Mouse (Mus musculus): ENCODE data around the gene Gpr83. TPM values are rescaled to one million over a fixed set of nuclear protein-coding genes. Genes with fewer than 3 reads are reported as not detected.
A peak's percentile ranks its signal among the peaks of the same experiment; 100 is the strongest.

The Gpr83 gene
- polyA plus RNA-seq, 1 experiment from 2014 or later: 0.26 TPM

DNA sequence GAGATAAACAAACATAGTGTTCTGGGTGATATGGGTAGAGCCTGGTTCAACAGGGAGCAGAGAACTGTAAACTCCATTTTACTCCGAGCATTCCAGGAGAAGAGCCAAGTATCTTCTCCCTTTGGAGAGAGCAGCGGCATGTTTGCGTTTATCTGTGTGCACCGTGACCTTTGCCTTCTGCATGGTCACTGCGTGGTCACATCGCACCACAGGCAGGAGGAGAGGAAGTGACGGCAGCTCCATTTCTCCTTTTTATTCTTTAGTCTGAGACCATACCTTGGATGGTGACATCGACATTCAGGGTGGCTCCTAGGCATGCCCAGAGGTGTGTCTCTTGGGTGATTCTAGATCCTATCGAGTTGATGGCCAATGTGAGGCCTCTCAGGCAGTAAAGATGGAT lies 33.4 kb downstream of the Gpr83 start:
- WGBS: 88% methylated on average over 9 of the region's 9 CpGs
- ATAC-seq (ENCODE audit: low FRiP score): no peak
- Histone ChIP-seq H3K9ac (ENCODE audit: low read length) (no peak overlapping the region), H3K4me3 (ENCODE audit: low read depth, low read length) (no peak overlapping the region), H3K4me1 (ENCODE audit: control insufficient read depth, insufficient read depth, low read length) (no peaks in the 10 kb centered on the region), H3K27ac (ENCODE audit: low read depth, low read length) (no peak overlapping the region), H3K9me3 (ENCODE audit: control insufficient read depth, low read length) (no peaks in the 10 kb centered on the region), H3K36me3 (ENCODE audit: control insufficient read depth, insufficient read depth, low read length) (no peaks in the 10 kb centered on the region), H3K4me2 (no peak overlapping the region), H3K27me3 (ENCODE audit: control insufficient read depth, insufficient read depth, low read length) (no peaks in the 10 kb centered on the region)
- no peak for DNase-seq (ENCODE audit: low spot score, missing footprints)

DNA sequence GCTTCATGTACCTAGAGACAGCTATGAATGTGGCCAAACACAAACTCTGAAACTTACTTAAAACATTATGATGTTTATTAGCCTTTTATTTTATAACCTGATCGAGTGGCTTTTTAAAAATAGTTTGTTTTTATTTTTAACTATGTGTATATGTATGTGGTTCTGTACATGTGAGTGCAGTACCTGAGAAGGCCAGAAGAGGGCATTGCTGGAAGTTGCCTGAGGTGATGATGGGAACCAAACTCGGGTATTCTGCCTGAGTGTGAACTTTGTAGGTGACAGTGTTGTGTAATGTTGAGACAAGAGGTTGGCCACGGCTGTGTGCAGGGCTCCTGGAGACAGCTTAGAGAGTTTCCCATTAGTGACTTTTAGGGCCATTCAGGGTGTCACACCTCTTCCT lies 34.6 kb downstream of the Gpr83 start:
- Histone ChIP-seq H3K4me3 (ENCODE audit: low read depth, low read length) (no peak overlapping the region), H3K36me3 (ENCODE audit: control insufficient read depth, insufficient read depth, low read length) (no peaks in the 10 kb centered on the region), H3K27ac (ENCODE audit: low read depth, low read length) (no peak overlapping the region), H3K4me2 (no peak overlapping the region), H3K9me3 (ENCODE audit: control insufficient read depth, low read length) (no peaks in the 10 kb centered on the region), H3K9ac (ENCODE audit: low read length) (no peak overlapping the region), H3K4me1 (ENCODE audit: control insufficient read depth, insufficient read depth, low read length) (no peaks in the 10 kb centered on the region), H3K27me3 (ENCODE audit: control insufficient read depth, insufficient read depth, low read length) (no peaks in the 10 kb centered on the region)
- DNase-seq (ENCODE audit: low spot score, missing footprints) (no peak), ATAC-seq (ENCODE audit: low FRiP score) (no peak)
- 80% methylated on average over 3 of the region's 3 CpGs for WGBS

DNA sequence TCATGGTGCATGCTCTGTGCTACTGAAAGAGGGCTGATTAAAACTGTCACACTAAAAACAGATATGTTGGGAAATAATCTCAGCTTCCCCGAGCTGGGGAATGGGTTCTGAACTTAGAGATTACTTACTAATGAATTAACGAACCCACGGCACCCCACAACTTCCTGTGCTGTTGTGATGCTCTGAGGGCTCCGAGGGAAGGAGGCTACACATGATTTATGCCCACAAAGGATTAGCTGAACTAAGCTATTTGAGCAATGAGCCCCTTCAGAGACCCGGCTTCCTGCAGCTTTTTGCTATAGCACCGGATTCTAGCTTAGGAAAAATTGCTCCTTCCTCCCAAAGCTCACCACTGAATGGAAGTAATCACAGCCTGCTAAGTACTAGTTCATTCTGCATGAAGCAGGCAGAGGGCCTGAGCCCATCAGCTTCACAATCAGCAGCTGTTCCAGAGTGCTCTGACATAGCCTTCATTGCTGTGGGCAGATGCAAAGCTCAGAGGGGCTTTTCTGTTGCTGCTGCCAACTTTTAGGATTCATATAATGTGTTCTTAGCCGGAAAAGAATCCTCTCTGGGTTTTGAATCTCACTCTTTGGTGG lies 35.3 kb downstream of the Gpr83 start:
- 75% methylated on average over 7 of the region's 7 CpGs for WGBS
- Histone ChIP-seq H3K4me1 (ENCODE audit: control insufficient read depth, insufficient read depth, low read length) (no peaks in the 10 kb centered on the region), H3K4me2 (no peak overlapping the region), H3K27me3 (ENCODE audit: control insufficient read depth, insufficient read depth, low read length) (no peaks in the 10 kb centered on the region), H3K4me3 (ENCODE audit: low read depth, low read length) (no peak overlapping the region), H3K9ac (ENCODE audit: low read length) (no peak overlapping the region), H3K36me3 (ENCODE audit: control insufficient read depth, insufficient read depth, low read length) (no peaks in the 10 kb centered on the region), H3K27ac (ENCODE audit: low read depth, low read length) (no peak overlapping the region), H3K9me3 (ENCODE audit: control insufficient read depth, low read length) (no peaks in the 10 kb centered on the region)
- DNase-seq (ENCODE audit: low spot score, missing footprints) (no peak), ATAC-seq (ENCODE audit: low FRiP score) (no peak)

DNA sequence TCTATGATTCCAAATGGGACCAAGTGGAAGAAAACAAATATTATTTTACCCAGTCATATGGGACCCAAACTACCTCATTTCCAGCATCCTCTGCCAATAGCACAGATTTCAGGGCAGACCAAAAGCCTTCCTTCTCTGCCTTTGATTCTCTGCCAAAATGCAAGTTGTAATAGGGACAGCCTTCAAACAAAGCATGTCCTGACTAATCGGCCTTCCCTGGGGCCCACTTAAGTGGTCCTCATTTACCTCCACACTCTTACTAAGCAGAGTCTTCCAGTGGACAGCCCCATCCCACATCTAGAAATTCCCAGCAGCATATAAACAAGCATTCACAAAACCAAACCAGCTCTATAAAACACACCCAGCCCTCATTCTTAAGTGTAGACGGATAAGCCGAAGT lies 37.1 kb downstream of the Gpr83 start:
- Histone ChIP-seq H3K27me3 (ENCODE audit: control insufficient read depth, insufficient read depth, low read length) (no peaks in the 10 kb centered on the region), H3K4me3 (ENCODE audit: low read depth, low read length) (no peak overlapping the region), H3K27ac (ENCODE audit: low read depth, low read length) (no peak overlapping the region), H3K9ac (ENCODE audit: low read length) (no peak overlapping the region), H3K4me1 (ENCODE audit: control insufficient read depth, insufficient read depth, low read length) (no peaks in the 10 kb centered on the region), H3K4me2 (no peak overlapping the region), H3K9me3 (ENCODE audit: control insufficient read depth, low read length) (no peaks in the 10 kb centered on the region), H3K36me3 (ENCODE audit: control insufficient read depth, insufficient read depth, low read length) (no peaks in the 10 kb centered on the region)
- no peak for DNase-seq (ENCODE audit: low spot score, missing footprints)
- 83% methylated on average over 3 of the region's 3 CpGs for WGBS
- no peak for ATAC-seq (ENCODE audit: low FRiP score)

DNA sequence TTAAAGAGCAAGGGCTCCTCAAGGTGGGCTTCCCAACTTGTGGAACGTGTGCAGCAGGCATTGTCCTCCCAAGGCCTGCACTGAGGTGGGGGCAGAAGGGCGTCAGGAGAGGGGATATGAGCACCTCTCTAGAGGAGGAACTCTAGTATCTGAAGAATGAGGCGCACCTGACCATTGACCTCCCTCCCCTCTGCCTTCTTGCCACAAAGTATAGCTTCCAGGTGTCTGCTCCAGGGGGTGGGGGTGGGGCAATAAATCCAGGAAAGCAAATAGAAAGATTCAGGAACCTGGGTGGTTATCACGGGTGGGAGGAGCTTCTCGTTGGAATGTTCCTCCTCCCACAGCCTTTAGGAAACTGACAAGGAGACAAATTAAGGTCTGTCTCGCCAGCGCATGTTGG lies 41.7 kb downstream of the Gpr83 start:
- 84% methylated on average over 7 of the region's 7 CpGs for WGBS
- DNase-seq (ENCODE audit: low spot score, missing footprints) (no peak), ATAC-seq (ENCODE audit: low FRiP score) (no peak)
- Histone ChIP-seq H3K27me3 (ENCODE audit: control insufficient read depth, insufficient read depth, low read length) (no peaks in the 10 kb centered on the region), H3K4me3 (ENCODE audit: low read depth, low read length) (no peak overlapping the region), H3K27ac (ENCODE audit: low read depth, low read length) (no peak overlapping the region), H3K36me3 (ENCODE audit: control insufficient read depth, insufficient read depth, low read length) (no peaks in the 10 kb centered on the region), H3K9ac (ENCODE audit: low read length) (no peak overlapping the region), H3K4me2 (no peak overlapping the region), H3K9me3 (ENCODE audit: control insufficient read depth, low read length) (no peaks in the 10 kb centered on the region), H3K4me1 (ENCODE audit: control insufficient read depth, insufficient read depth, low read length) (peaks cover 6% of the 10 kb centered on the region; the same call in 1 of the 2 replicates)

DNA sequence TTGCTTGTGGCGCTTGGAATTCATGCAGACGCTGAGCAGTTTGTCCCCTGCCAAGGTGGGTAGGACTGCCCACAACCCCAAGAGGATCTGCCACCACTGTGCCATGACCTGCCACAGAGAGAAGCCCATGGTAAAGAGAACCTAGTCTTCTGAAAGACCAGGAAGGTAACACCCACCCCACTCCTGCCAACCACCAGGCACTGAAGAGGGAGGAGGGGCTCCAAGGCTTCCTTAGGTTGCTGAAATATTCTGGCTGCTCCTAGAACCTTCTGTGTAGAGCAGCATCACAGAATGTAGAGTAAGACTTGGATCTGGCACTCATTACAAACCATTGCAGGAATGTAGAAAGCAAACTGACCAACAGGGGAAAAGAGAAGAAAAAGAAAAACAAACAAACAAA lies 42.4 kb downstream of the Gpr83 start:
- WGBS: 96% methylated on average over 2 of the region's 2 CpGs
- Histone ChIP-seq H3K9ac (ENCODE audit: low read length) (no peak overlapping the region), H3K4me1 (ENCODE audit: control insufficient read depth, insufficient read depth, low read length) (peaks cover 6% of the 10 kb centered on the region; the same call in 1 of the 2 replicates), H3K36me3 (ENCODE audit: control insufficient read depth, insufficient read depth, low read length) (no peaks in the 10 kb centered on the region), H3K4me3 (ENCODE audit: low read depth, low read length) (no peak overlapping the region), H3K27me3 (ENCODE audit: control insufficient read depth, insufficient read depth, low read length) (no peaks in the 10 kb centered on the region), H3K27ac (ENCODE audit: low read depth, low read length) (no peak overlapping the region), H3K4me2 (no peak overlapping the region), H3K9me3 (ENCODE audit: control insufficient read depth, low read length) (no peaks in the 10 kb centered on the region)
- ATAC-seq (ENCODE audit: low FRiP score) (no peak), DNase-seq (ENCODE audit: low spot score, missing footprints) (no peak)

DNA sequence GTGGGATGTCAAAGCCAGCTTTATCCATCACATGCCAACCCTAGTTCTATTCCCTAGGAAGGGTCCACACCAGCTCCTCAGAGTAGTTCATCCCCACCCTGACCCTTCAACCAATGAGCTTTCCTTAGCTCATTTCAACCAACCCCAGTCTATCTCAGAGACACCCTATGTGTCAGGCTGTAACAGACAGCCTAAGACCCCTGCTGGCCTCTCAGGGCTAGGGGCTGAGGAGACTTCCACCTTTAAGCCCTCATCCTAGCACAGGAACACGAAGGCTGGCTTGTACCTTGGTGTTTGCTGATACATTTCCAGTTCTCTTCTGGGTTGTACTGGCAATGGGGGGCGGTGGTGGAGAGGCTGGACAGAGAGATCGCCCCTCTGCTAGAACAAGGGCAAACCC lies 43.0 kb downstream of the Gpr83 start:
- 83% methylated on average over 3 of the region's 3 CpGs for WGBS
- Histone ChIP-seq H3K9me3 (ENCODE audit: control insufficient read depth, low read length) (no peaks in the 10 kb centered on the region), H3K9ac (ENCODE audit: low read length) (no peak overlapping the region), H3K4me1 (ENCODE audit: control insufficient read depth, insufficient read depth, low read length) (peaks cover 6% of the 10 kb centered on the region; the same call in 1 of the 2 replicates), H3K27me3 (ENCODE audit: control insufficient read depth, insufficient read depth, low read length) (no peaks in the 10 kb centered on the region), H3K36me3 (ENCODE audit: control insufficient read depth, insufficient read depth, low read length) (no peaks in the 10 kb centered on the region), H3K4me2 (no peak overlapping the region), H3K27ac (ENCODE audit: low read depth, low read length) (no peak overlapping the region), H3K4me3 (ENCODE audit: low read depth, low read length) (no peak overlapping the region)
- DNase-seq (ENCODE audit: low spot score, missing footprints) (no peak), ATAC-seq (ENCODE audit: low FRiP score) (no peak)

DNA sequence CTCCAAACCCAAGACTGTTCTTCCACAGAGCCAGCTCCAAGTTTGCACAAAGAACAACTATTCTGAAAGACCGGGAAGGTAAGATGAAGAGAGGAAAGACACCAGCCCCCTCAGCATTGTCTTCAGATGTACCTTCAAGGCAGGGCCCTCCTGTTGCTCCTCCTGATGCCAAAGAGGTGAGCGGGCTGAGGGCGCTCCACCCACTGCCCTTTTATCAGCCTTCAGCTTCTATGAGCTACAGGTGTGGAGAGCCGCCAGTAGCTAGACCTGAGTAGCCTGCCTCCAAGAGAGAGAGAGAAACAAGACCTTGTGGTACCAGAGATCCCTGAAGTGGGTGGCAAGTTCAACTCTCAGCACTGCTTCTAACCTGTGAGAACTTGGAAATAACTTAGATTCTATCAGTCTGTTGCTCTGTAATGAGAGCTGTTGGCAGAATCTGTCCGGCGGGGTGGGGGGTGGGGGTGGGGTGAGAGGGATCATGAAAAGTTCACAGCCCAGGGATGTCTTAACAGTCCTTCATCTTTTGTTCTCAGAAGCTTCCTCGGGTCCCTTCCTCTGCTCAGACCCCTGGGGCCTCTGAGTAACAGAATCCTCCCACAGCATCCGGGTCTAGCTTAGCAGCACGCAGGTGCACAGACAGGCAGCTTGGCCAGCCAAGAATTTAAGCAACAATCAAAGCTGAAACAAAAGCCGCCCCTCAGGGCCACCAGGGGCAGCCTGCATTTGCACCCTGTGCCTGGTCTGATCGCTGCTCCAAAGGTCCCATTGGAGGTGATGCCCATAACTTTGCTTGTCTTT lies 43.8 kb downstream of the Gpr83 start, which contains the start of gene Izumo1r:
Izumo1r (minus strand) TSS at position 369 of the 798 bp plus-strand sequence.
- Histone ChIP-seq H3K9me3 (ENCODE audit: control insufficient read depth, low read length) (no peaks in the 10 kb centered on the region), H3K4me2 (no peak within 1 kb of the TSS), H3K4me3 (ENCODE audit: low read depth, low read length) (no peak within 1 kb of the TSS), H3K4me1 (ENCODE audit: control insufficient read depth, insufficient read depth, low read length) (peaks cover 6% of the 10 kb centered on the region; the same call in 1 of the 2 replicates), H3K27ac (ENCODE audit: low read depth, low read length) (no peak within 1 kb of the TSS), H3K27me3 (ENCODE audit: control insufficient read depth, insufficient read depth, low read length) (no peaks in the 10 kb centered on the region), H3K36me3 (ENCODE audit: control insufficient read depth, insufficient read depth, low read length) (no peaks in the 10 kb centered on the region), H3K9ac (ENCODE audit: low read length) (no peak within 1 kb of the TSS)
- ATAC-seq (ENCODE audit: low FRiP score) (peak; percentile 25; the same call in 1 of the 2 replicates), DNase-seq (ENCODE audit: low spot score, missing footprints) (no peak)
- 31% methylated on average over 11 of the region's 11 CpGs for WGBS

DNA sequence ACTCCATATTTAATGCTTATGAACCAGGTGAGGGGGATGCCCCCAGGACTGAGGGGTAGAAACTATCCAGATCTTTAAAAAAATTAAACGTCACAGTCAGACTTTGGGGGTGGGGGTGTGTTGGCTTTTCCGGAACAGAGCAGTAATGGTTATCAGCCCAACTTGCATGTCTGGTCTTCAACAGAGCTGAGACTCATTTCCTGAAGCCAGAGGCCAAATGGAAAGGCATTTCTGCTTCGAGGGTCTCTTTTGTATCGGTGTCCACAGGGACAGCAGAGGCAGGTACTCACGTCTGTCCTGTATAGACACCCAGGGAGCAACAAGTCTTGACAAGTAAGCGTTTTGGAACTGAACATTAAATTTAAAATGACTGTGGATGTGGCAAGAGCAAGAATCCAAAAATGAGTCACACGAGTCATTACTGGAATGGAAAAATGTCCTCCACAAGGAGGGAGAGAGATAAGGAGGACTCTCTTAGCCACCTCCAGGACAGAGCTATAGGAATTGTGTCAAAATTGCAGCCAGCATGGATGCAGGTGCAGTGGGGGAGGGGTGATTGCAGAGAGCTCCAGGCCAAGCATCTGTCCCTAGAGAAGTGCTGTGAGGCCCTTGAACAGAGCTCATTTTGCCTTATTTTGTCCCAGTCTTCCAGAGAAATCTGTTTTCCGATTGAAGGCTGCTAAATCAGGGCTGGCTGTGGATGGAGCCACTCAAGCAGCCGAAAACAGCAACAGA lies 44.9 kb downstream of the Gpr83 start:
- no peak overlapping the region for H3K4me2 ChIP-seq
- no peaks in the 10 kb centered on the region for H3K36me3 ChIP-seq (ENCODE audit: control insufficient read depth, insufficient read depth, low read length)
- H3K27me3 ChIP-seq (ENCODE audit: control insufficient read depth, insufficient read depth, low read length): no peaks in the 10 kb centered on the region
- peaks cover 6% of the 10 kb centered on the region; the same call in 1 of the 2 replicates for H3K4me1 ChIP-seq (ENCODE audit: control insufficient read depth, insufficient read depth, low read length)
- H3K4me3 ChIP-seq (ENCODE audit: low read depth, low read length): no peak overlapping the region
- DNase-seq (ENCODE audit: low spot score, missing footprints): no peak
- WGBS: 55% methylated on average over 9 of the region's 9 CpGs
- no peak overlapping the region; the same call in 1 of the 2 replicates for H3K9ac ChIP-seq (ENCODE audit: low read length)
- H3K27ac ChIP-seq (ENCODE audit: low read depth, low read length): no peak overlapping the region
- no peaks in the 10 kb centered on the region for H3K9me3 ChIP-seq (ENCODE audit: control insufficient read depth, low read length)
- ATAC-seq (ENCODE audit: low FRiP score): no peak
